Mouse (Mus musculus) cerebellum, postnatal 10 days (tissue): Measurements from ENCODE around the gene Plekha4.

Experiments
- DNase-seq, 2 experiments: peaks; one replicate each; pipeline ENCODE4 v3.0.0; 2021; ENCODE audit warnings: mixed read lengths in 2 of 2

The Plekha4 gene

GRCm38 (mm10) chr7:45571966-45572365 lies 45.8 kb downstream of the Plekha4 start:
- no peak for DNase-seq

- DNase-seq = no peak
Measured at GRCm38 (mm10) chr7:45573954-45574353, 47.8 kb downstream of the Plekha4 start.

- no peak for DNase-seq
Measured at GRCm38 (mm10) chr7:45574472-45575379, 48.6 kb downstream of the Plekha4 start.

GRCm38 (mm10) chr7:45585923-45586322 lies 59.8 kb downstream of the Plekha4 start:
- DNase-seq = no peak

GRCm38 (mm10) chr7:45587631-45588592 lies 61.8 kb downstream of the Plekha4 start:
- no peak for DNase-seq

- DNase-seq = peak; percentile 96 to 97
Measured at GRCm38 (mm10) chr7:45589173-45589572, 63.0 kb downstream of the Plekha4 start.

GRCm38 (mm10) chr7:45589898-45590297 lies 63.8 kb downstream of the Plekha4 start:
- no peak for DNase-seq

- DNase-seq = peak in 1 of 2 experiments; percentile 32
Measured at GRCm38 (mm10) chr7:45590874-45591273, 64.7 kb downstream of the Plekha4 start.

GRCm38 (mm10) chr7:45591880-45592279 lies 65.8 kb downstream of the Plekha4 start:
- DNase-seq = no peak

GRCm38 (mm10) chr7:45593118-45593815 lies 67.1 kb downstream of the Plekha4 start:
- DNase-seq = peak; percentile 76 to 81

GRCm38 (mm10) chr7:45595176-45595575 lies 69.0 kb downstream of the Plekha4 start:
- DNase-seq = no peak

- DNase-seq = no peak
Measured at GRCm38 (mm10) chr7:45596107-45596506, 70.0 kb downstream of the Plekha4 start.

- DNase-seq = no peak
Measured at GRCm38 (mm10) chr7:45597013-45597412, 70.9 kb downstream of the Plekha4 start.

- peak in 1 of 2 experiments; percentile 35 for DNase-seq
Measured at GRCm38 (mm10) chr7:45597527-45597926, 71.4 kb downstream of the Plekha4 start.

GRCm38 (mm10) chr7:45598960-45599879 lies 73.1 kb downstream of the Plekha4 start:
- DNase-seq = no peak
